Mouse (Mus musculus): ENCODE data around the gene Itgal. TPM values are rescaled to one million over a fixed set of nuclear protein-coding genes. Genes with fewer than 3 reads are reported as not detected.
"Not testable (repeated sequence)": the region's sequence is repeated elsewhere in the genome, so short reads cannot be mapped to it uniquely, and the experiment has no call there.

Itgal gene
- polyA plus RNA-seq, 1 experiment from 2014 or later, result 1.6 TPM

GRCm38 (mm10) chr7:127322085-127322484 lies 26.0 kb downstream of the Itgal start:
- no peaks in the 10 kb centered on the region for H3K36me3 ChIP-seq (ENCODE audit: insufficient read depth)
- H3K9ac ChIP-seq, result no peak overlapping the region
- no peaks in the 10 kb centered on the region for H3K4me1 ChIP-seq (ENCODE audit: insufficient read depth)
- TF ChIP-seq CTCF (IDR thresholded peaks at IDR 0.05; ENCODE audit: low read depth), result peak; percentile 34
- no peaks in the 10 kb centered on the region for H3K27me3 ChIP-seq (ENCODE audit: insufficient read depth, low read length)
- WGBS, result 35% methylated on average over 5 of the region's 5 CpGs
- H3K4me3 ChIP-seq (ENCODE audit: low read depth, low read length), result no peak overlapping the region
- no peak overlapping the region for H3K27ac ChIP-seq (ENCODE audit: low read depth)
- no peak overlapping the region for H3K4me2 ChIP-seq
- DNase-seq, result peak; percentile 33
- H3K9me3 ChIP-seq (ENCODE audit: low read depth, low read length), result no peaks in the 10 kb centered on the region
- ATAC-seq (ENCODE audit: insufficient read depth), result no peak

GRCm38 (mm10) chr7:127324944-127325343 lies 28.9 kb downstream of the Itgal start:
- Histone ChIP-seq H3K4me3 (ENCODE audit: low read depth, low read length) (no peak overlapping the region), H3K27ac (ENCODE audit: low read depth) (no peak overlapping the region), H3K36me3 (ENCODE audit: insufficient read depth) (no peaks in the 10 kb centered on the region), H3K9me3 (ENCODE audit: low read depth, low read length) (no peaks in the 10 kb centered on the region), H3K4me1 (ENCODE audit: insufficient read depth) (no peaks in the 10 kb centered on the region), H3K9ac (no peak overlapping the region), H3K4me2 (no peak overlapping the region), H3K27me3 (ENCODE audit: insufficient read depth, low read length) (no peaks in the 10 kb centered on the region)
- DNase-seq (no peak), ATAC-seq (ENCODE audit: insufficient read depth) (no peak)
- no peak for TF ChIP-seq CTCF (IDR thresholded peaks at IDR 0.05; ENCODE audit: low read depth)
- WGBS, result 80% methylated on average over 7 of the region's 7 CpGs

- Histone ChIP-seq H3K4me2 (no peak overlapping the region), H3K4me1 (ENCODE audit: insufficient read depth) (no peaks in the 10 kb centered on the region), H3K9me3 (ENCODE audit: low read depth, low read length) (no peaks in the 10 kb centered on the region), H3K27ac (ENCODE audit: low read depth) (no peak overlapping the region), H3K27me3 (ENCODE audit: insufficient read depth, low read length) (no peaks in the 10 kb centered on the region), H3K9ac (no peak overlapping the region), H3K4me3 (ENCODE audit: low read depth, low read length) (no peak overlapping the region), H3K36me3 (ENCODE audit: insufficient read depth) (no peaks in the 10 kb centered on the region)
- DNase-seq, result no peak
- ATAC-seq (ENCODE audit: insufficient read depth), result no peak
- no peak for TF ChIP-seq CTCF (IDR thresholded peaks at IDR 0.05; ENCODE audit: low read depth)
- WGBS, result 76% methylated on average over 8 of the region's 8 CpGs
Observed at GRCm38 (mm10) chr7:127325550-127325949, 29.5 kb downstream of the Itgal start.

GRCm38 (mm10) chr7:127326685-127327084 lies 30.6 kb downstream of the Itgal start:
- no peaks in the 10 kb centered on the region for H3K9me3 ChIP-seq (ENCODE audit: low read depth, low read length)
- no peak overlapping the region for H3K4me2 ChIP-seq
- no peaks in the 10 kb centered on the region for H3K36me3 ChIP-seq (ENCODE audit: insufficient read depth)
- H3K4me1 ChIP-seq (ENCODE audit: insufficient read depth), result no peaks in the 10 kb centered on the region
- H3K27ac ChIP-seq (ENCODE audit: low read depth), result no peak overlapping the region
- DNase-seq (no peak), ATAC-seq (ENCODE audit: insufficient read depth) (no peak)
- no peak for TF ChIP-seq CTCF (IDR thresholded peaks at IDR 0.05; ENCODE audit: low read depth)
- WGBS, result 57% methylated on average over 2 of the region's 2 CpGs
- H3K4me3 ChIP-seq (ENCODE audit: low read depth, low read length), result no peak overlapping the region
- H3K27me3 ChIP-seq (ENCODE audit: insufficient read depth, low read length), result no peaks in the 10 kb centered on the region
- H3K9ac ChIP-seq, result no peak overlapping the region

- 78% methylated on average over 6 of the region's 6 CpGs for WGBS
Observed at GRCm38 (mm10) chr7:127333240-127333639, 37.2 kb downstream of the Itgal start.

GRCm38 (mm10) chr7:127335604-127336003 lies 39.5 kb downstream of the Itgal start:
- WGBS, result 66% methylated on average over 4 of the region's 4 CpGs
- no peaks in the 10 kb centered on the region for H3K9me3 ChIP-seq (ENCODE audit: low read depth, low read length)
- no peaks in the 10 kb centered on the region for H3K27me3 ChIP-seq (ENCODE audit: insufficient read depth, low read length)
- TF ChIP-seq CTCF (IDR thresholded peaks at IDR 0.05; ENCODE audit: low read depth), result no peak
- no peak overlapping the region for H3K4me2 ChIP-seq
- no peak for ATAC-seq (ENCODE audit: insufficient read depth)
- no peak overlapping the region for H3K9ac ChIP-seq
- H3K4me1 ChIP-seq (ENCODE audit: insufficient read depth), result no peaks in the 10 kb centered on the region
- H3K36me3 ChIP-seq (ENCODE audit: insufficient read depth), result no peaks in the 10 kb centered on the region
- H3K4me3 ChIP-seq (ENCODE audit: low read depth, low read length), result no peak overlapping the region
- H3K27ac ChIP-seq (ENCODE audit: low read depth), result no peak overlapping the region
- DNase-seq, result no peak

More at GRCm38 (mm10) chr7:127333240-127333639, 37.2 kb downstream of the Itgal start:
- H3K27ac ChIP-seq (ENCODE audit: low read depth), result no peak overlapping the region
- H3K36me3 ChIP-seq (ENCODE audit: insufficient read depth), result no peaks in the 10 kb centered on the region
- H3K9me3 ChIP-seq (ENCODE audit: low read depth, low read length), result no peaks in the 10 kb centered on the region
- ATAC-seq (ENCODE audit: insufficient read depth), result no peak
- no peak overlapping the region for H3K4me3 ChIP-seq (ENCODE audit: low read depth, low read length)
- DNase-seq, result no peak
- no peaks in the 10 kb centered on the region for H3K27me3 ChIP-seq (ENCODE audit: insufficient read depth, low read length)
- H3K9ac ChIP-seq, result no peak overlapping the region
- H3K4me1 ChIP-seq (ENCODE audit: insufficient read depth), result no peaks in the 10 kb centered on the region
- no peak for TF ChIP-seq CTCF (IDR thresholded peaks at IDR 0.05; ENCODE audit: low read depth)
- no peak overlapping the region for H3K4me2 ChIP-seq

- no peaks in the 10 kb centered on the region for H3K4me1 ChIP-seq (ENCODE audit: insufficient read depth)
- no peaks in the 10 kb centered on the region for H3K9me3 ChIP-seq (ENCODE audit: low read depth, low read length)
- ATAC-seq (ENCODE audit: insufficient read depth) (no peak), DNase-seq (no peak)
- no peak overlapping the region for H3K4me3 ChIP-seq (ENCODE audit: low read depth, low read length)
- 63% methylated on average over 4 of the region's 4 CpGs for WGBS
- no peaks in the 10 kb centered on the region for H3K27me3 ChIP-seq (ENCODE audit: insufficient read depth, low read length)
- no peak overlapping the region for H3K9ac ChIP-seq
- peaks cover 12% of the 10 kb centered on the region for H3K36me3 ChIP-seq (ENCODE audit: insufficient read depth)
- no peak overlapping the region for H3K4me2 ChIP-seq
- no peak for TF ChIP-seq CTCF (IDR thresholded peaks at IDR 0.05; ENCODE audit: low read depth)
- H3K27ac ChIP-seq (ENCODE audit: low read depth), result no peak overlapping the region
Observed at GRCm38 (mm10) chr7:127337636-127338035, 41.6 kb downstream of the Itgal start.

- ATAC-seq (ENCODE audit: insufficient read depth), result no peak
- H3K9ac ChIP-seq, result no peak overlapping the region
- TF ChIP-seq CTCF (IDR thresholded peaks at IDR 0.05; ENCODE audit: low read depth), result no peak
Observed at GRCm38 (mm10) chr7:127341356-127341755, 45.3 kb downstream of the Itgal start.

GRCm38 (mm10) chr7:127341861-127342260 lies 45.8 kb downstream of the Itgal start:
- H3K9ac ChIP-seq; H3K4me2 ChIP-seq; H3K27ac ChIP-seq (ENCODE audit: low read depth); H3K4me3 ChIP-seq (ENCODE audit: low read depth, low read length); H3K4me1 ChIP-seq (ENCODE audit: insufficient read depth); H3K27me3 ChIP-seq (ENCODE audit: insufficient read depth, low read length); ATAC-seq (ENCODE audit: insufficient read depth); H3K9me3 ChIP-seq (ENCODE audit: low read depth, low read length); DNase-seq: not testable (repeated sequence)
- H3K36me3 ChIP-seq (ENCODE audit: insufficient read depth), result peaks cover 28% of the 10 kb centered on the region
- WGBS, result 91% methylated on average over 6 of the region's 6 CpGs

More at GRCm38 (mm10) chr7:127341356-127341755, 45.3 kb downstream of the Itgal start:
- Histone ChIP-seq H3K36me3 (ENCODE audit: insufficient read depth) (peaks cover 28% of the 10 kb centered on the region), H3K27ac (ENCODE audit: low read depth) (no peak overlapping the region), H3K27me3 (ENCODE audit: insufficient read depth, low read length) (no peaks in the 10 kb centered on the region), H3K4me3 (ENCODE audit: low read depth, low read length) (no peak overlapping the region), H3K4me2 (no peak overlapping the region), H3K9me3 (ENCODE audit: low read depth, low read length) (no peaks in the 10 kb centered on the region), H3K4me1 (ENCODE audit: insufficient read depth) (no peaks in the 10 kb centered on the region)
- 98% methylated on average over 8 of the region's 8 CpGs for WGBS
- no peak for DNase-seq
